Mouse (Mus musculus) neural tube, postnatal 0 days (tissue): ENCODE measurements around the gene Hoxb8. TPM values are rescaled to one million over a fixed set of nuclear protein-coding genes. Genes with fewer than 3 reads are reported as not detected.

Experiments used
- microRNA counts: library from miRNA; unstranded; fragments of <30 nt; microRNA quantifications from one replicate; lab custom pipeline; 2015
- microRNA-seq: library from miRNA; unstranded; fragments of <30 nt; microRNA quantifications from one replicate; pipeline ENCODE4, GENCODE M21; 2016
- polyA plus RNA-seq: library from polyadenylated mRNA; unstranded; fragments of >200 nt; fragmentation: Nextera tagmentation; extraction: Ambion mirVana; gene quantifications from 2 replicates; pipeline ENCODE4 v1.2.1, GENCODE M21; 2015

The Hoxb8 gene
- 55.8 and 64.7 TPM in 2 replicates for polyA plus RNA-seq

GRCm38 (mm10) chr11:96281855-96282570, at the start of gene Hoxb8:
Gene Hoxb8 (plus strand): TSS chr11:96281905.

DNA sequence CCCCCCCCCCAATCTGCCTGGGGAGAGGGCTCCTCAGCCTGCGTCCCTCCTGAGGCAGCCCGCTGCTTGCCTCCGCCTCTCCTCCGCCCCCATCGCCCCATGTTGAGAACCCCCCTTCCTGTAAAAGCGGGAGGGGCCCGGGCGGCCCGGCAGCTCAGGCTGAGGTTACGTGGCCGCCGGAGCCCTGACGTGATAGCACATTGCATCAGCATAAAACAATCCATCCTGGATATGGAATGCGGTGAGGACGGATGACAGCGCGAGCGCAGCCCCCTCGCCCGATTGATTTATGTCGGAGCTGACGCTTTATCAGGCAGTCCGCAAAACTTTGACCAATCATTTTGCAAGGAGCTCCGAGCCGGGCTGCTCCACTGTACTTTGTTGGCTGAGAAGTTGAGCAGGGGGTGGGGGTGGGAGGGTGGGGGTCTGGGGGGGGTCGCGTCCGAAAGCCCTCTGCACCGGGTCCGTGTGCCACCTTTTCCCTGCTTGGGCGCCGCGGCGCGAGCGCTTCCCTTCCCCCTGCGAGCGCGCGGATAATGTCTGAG, 10.6 kb upstream of the Hoxb8 start, which contains the start of gene Hoxb9:
Hoxb9 (plus strand) TSS at position 462 of the 545 bp plus-strand sequence.

DNA sequence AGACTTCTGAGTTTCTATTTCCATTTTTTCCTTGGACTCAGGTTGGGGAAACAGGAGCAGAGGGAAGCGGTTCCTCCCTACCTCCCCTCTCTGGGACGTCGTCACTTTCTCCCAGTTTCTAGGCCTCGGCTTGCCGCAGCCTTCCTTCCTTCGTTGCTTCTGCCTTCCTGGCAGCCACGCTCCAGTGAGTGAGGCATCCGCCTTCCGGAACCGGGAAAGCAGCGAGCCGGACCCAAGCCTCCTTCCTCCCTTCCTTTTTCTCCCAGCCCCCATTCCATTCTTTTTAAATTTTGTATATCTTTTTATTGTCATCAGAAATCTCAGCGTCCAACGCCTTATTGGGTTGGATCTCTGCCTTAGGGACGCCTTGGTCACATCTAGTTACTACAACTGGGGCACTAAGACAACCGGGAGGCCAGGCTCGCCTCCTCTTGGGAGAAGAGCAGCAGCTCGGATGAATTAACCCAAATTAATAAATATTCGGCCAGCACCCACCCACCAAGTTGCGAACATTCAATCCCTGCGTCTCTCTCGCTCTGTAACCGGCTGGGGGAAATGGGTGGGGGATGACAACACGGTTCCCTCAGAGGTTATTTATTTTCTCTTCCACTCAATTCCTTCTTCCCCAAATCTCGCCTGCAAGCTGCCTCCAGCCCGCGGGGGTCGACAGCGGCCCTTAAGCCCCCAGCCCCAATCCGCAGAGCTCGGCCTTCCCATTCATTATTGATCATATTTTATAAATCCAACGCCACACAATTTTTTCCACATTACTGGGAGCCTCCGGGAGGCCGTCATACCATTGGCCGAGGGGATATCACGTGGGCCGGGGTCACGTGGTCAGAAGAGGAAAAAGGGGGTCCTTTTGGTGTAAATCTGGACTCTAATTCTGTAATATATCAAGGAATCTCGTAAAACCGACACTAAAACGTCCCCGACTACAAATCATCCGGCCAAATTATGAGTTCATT, 4.3 kb downstream of the Hoxb8 start, which contains the start of gene Hoxb7:
Hoxb7 (plus strand) TSS at position 853 of the 968 bp plus-strand sequence.

GRCm38 (mm10) chr11:96291681-96292564, 10.2 kb downstream of the Hoxb8 start, which contains the start of gene Hoxb6:
Gene Hoxb6 (plus strand): TSS chr11:96292476.

DNA sequence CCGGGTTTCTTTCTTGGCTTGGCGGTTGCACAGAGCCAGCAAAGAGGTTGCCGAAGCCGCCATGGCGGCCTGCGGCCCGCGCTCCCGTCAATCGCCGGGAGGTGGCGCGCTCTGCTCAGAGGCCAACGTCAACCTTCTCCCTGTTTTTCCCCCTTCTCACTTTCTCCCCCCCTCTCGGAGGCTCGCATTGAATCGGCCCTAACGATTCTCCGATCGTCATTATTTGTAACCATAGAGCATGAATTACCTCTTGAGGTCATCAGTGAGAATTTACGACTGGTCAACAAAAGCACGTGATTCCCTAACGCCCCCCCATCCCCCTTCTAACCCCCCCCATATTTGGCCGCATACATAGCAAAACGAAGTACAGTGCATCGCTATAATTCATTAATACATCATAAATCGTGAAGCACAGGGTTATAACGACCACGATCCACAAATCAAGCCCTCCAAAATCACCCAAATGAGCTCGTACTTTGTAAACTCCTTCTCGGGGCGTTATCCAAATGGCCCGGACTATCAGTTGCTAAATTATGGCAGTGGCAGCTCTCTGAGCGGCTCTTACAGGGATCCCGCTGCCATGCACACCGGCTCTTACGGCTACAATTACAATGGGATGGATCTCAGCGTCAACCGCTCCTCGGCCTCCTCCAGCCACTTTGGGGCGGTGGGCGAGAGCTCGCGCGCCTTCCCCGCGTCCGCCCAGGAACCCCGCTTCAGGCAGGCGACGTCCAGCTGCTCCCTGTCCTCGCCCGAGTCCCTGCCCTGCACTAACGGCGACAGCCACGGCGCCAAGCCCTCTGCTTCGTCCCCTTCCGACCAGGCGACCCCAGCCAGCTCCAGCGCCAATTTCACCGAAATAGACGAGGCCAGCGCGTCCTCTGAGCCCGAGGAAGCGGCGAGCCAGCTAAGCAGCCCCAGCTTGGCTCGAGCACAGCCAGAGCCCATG, 21.7 kb downstream of the Hoxb8 start, which contains the start of gene Hoxb5:
Hoxb5 (plus strand) TSS at position 186 of the 949 bp plus-strand sequence.

DNA sequence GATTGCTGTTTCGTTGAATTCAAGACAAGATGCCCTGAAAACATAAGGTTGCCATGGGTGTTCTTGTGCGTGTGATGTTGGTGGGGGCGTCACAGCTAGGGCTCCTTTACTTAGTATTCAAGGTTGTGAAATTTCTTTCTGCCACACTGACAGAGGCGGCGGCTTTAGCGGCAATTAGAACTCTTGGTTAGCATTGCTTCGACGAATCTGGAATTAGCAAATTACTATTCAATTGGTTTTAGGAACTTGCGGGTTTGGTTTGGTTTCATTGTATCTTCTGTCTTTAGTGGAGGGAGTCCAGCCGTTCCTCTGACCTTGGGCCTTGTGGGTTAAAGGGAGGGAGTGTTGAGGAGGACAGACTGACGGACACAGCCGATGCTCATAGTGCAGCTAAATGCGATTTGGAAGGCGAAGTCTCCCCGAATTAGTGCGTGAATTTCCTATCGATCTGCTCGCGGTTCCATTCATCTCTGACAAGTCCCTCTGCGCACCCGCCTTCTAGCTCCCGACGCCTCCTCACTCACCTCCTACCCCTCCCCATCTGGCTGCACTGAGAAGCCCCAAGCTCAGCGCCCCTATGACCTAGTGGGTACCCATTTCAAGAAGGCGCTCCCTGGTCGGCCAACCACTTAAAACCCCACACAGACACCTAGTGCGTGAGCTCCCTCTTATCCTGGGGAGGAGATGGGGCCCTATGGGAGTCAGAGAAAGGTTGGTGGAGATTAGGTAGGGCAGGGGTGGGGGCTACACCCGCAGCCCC, 36.1 kb downstream of the Hoxb8 start, which contains the start of gene Hoxb4:
Hoxb4 (plus strand) TSS at position 660 of the 760 bp plus-strand sequence.

DNA sequence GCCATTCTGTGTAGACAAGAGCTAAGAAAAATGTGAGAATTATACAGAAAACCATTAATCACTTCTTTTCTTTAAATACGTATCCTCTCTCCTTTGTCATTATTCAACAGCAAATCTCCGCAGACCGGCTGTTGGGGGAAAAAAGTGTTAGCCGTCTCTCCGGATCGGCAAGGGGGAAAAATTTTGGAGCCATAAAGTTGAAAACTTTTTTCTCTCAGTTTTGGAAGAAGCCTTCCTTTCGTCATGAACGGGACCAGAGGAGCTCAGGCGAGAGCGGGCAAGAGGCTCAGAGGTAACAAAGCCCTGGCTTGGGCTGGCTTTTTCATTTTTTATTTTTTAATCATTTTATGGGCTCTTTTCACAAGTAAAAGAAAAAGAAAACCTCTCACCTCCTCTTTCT, 41.4 kb downstream of the Hoxb8 start, which contains the start of gene Hoxb3:
Hoxb3 (plus strand) TSS at position 173 of the 400 bp plus-strand sequence.

MicroRNA genes within 50 kb of the gene (microRNA counts, 519-probe panel; counts per million panel counts)
- 6,736 counts per million, percentile 92 among the panel's probes with 10 or more counts for microRNA mmu-miR-10a (lab: Ali Mortazavi, UCI)
- 5,713 counts per million, percentile 77 among the panel's probes with 10 or more counts for microRNA mmu-miR-196a (lab: Ali Mortazavi, UCI)

Small RNAs within 50 kb of the gene (microRNA-seq; reads per million reads assigned to microRNA genes)
- gene Mir10a, result 139,959 reads per million, percentile 100 among the genes with 10 or more reads in this experiment
- gene Mir196a-1, result 14.2 reads per million, percentile 23 among the genes with 10 or more reads in this experiment

Other genes starting within 250 kb of the Hoxb8 start
- gene Snf8, start 247.0 kb upstream of the Hoxb8 start, polyA plus RNA-seq, result 114 and 116 TPM in 2 replicates
- gene Ube2z, start 216.5 kb upstream of the Hoxb8 start, polyA plus RNA-seq, result 34.6 and 36.4 TPM in 2 replicates
- gene Atp5g1, start 206.2 kb upstream of the Hoxb8 start, polyA plus RNA-seq, result 1,486 and 1,590 TPM in 2 replicates
- 0.21 TPM in 1 of 2 replicates, not detected in the other for gene Calcoco2, start 169.9 kb upstream of the Hoxb8 start, polyA plus RNA-seq
- 0.25 and 0.42 TPM in 2 replicates for gene Ttll6, start 148.1 kb upstream of the Hoxb8 start, polyA plus RNA-seq
- gene Hoxb13, start 87.6 kb upstream of the Hoxb8 start, polyA plus RNA-seq, result not detected in 2 replicates
- 52.7 and 70.5 TPM in 2 replicates for gene Hoxb9, start 10.4 kb upstream of the Hoxb8 start, polyA plus RNA-seq
- 92.0 and 93.9 TPM in 2 replicates for gene Hoxb7, start 4.7 kb downstream of the Hoxb8 start, polyA plus RNA-seq
- 103 and 114 TPM in 2 replicates for gene Hoxb6, start 10.6 kb downstream of the Hoxb8 start, polyA plus RNA-seq
- gene Hoxb5, start 21.4 kb downstream of the Hoxb8 start, polyA plus RNA-seq, result 30.8 and 34.0 TPM in 2 replicates
- gene Hoxb4, start 36.4 kb downstream of the Hoxb8 start, polyA plus RNA-seq, result 3.1 and 3.5 TPM in 2 replicates
- gene Hoxb3, start 41.4 kb downstream of the Hoxb8 start, polyA plus RNA-seq, result 6.7 and 8.2 TPM in 2 replicates
- 30.9 and 35.1 TPM in 2 replicates for gene Hoxb2, start 68.6 kb downstream of the Hoxb8 start, polyA plus RNA-seq
- 0.42 and 0.65 TPM in 2 replicates for gene Hoxb1, start 83.8 kb downstream of the Hoxb8 start, polyA plus RNA-seq
- 10.7 and 13.6 TPM in 2 replicates for gene Skap1, start 182.7 kb downstream of the Hoxb8 start, polyA plus RNA-seq